Mouse (Mus musculus) liver, embryonic 14.5 days (tissue): ENCODE data around the gene Cds2. TPM values are rescaled to one million over a fixed set of nuclear protein-coding genes. Genes with fewer than 3 reads are reported as not detected.
"Not testable (repeated sequence)": the region's sequence is repeated elsewhere in the genome, so short reads cannot be mapped to it uniquely, and the experiment has no call there.

Experiments used
- ATAC-seq: fragments of 200-750 bp; cut with Nextera tagmentation; 2 replicates; pipeline ENCODE4 v1.8.0; 2017; ENCODE audit warnings: moderate number of reproducible peaks, mild to moderate bottlenecking, moderate library complexity; ENCODE audit not compliant: insufficient read depth
- DNase-seq, 3 experiments: peaks; one replicate each; pipeline ENCODE4 v3.0.0-alpha.2; 2012 to 2013; ENCODE audit warnings: low read depth in 3 of 3, low spot score in 3 of 3
- H3K27ac ChIP-seq: fragments of 300-500 bp; sonication (generic); 2 replicates; pipeline ENCODE4 v1.5.1; 2014; ENCODE audit warnings: moderate library complexity, mild to moderate bottlenecking, control low read depth, inconsistent platforms
- H3K27me3 ChIP-seq: fragments of 300-500 bp; sonication (generic); 2 replicates; pipeline ENCODE4 v1.6.1; 2014; ENCODE audit warnings: mild to moderate bottlenecking, low read length, moderate library complexity; ENCODE audit not compliant: control insufficient read depth, insufficient read depth
- H3K36me3 ChIP-seq: fragments of 300-500 bp; sonication (generic); replicated peaks from 2 replicates; pipeline ENCODE4 v1.6.1; 2014; ENCODE audit warnings: low read depth; ENCODE audit not compliant: control insufficient read depth, insufficient read depth
- H3K4me1 ChIP-seq, 2 experiments: fragments of 200-500 bp in 1 of 2; fragments of 300-500 bp in 1 of 2; sonication (generic) in 1 of 2; replicated peaks; 2 replicates each; pipeline ENCODE4 v1.6.1; 2012 to 2014; ENCODE audit warnings: antibody characterized with exemption in 1 of 2, inconsistent platforms in 1 of 2, low read length in 1 of 2; ENCODE audit not compliant: control insufficient read depth in 2 of 2, insufficient read depth in 2 of 2
- H3K4me2 ChIP-seq: fragments of 300-500 bp; sonication (generic); 2 replicates; pipeline ENCODE4 v1.6.1; 2014; ENCODE audit warnings: low read depth, mild to moderate bottlenecking, control low read depth, moderate library complexity
- H3K4me3 ChIP-seq, 2 experiments: fragments of 200-500 bp in 1 of 2; fragments of 300-500 bp in 1 of 2; sonication (generic) in 1 of 2; 2 replicates each; pipeline ENCODE4 v1.5.1; 2012 to 2014; ENCODE audit warnings: low read depth in 2 of 2, low read length in 2 of 2, mild to moderate bottlenecking in 2 of 2, control low read depth in 1 of 2, inconsistent platforms in 1 of 2, moderate library complexity in 1 of 2; ENCODE audit not compliant: insufficient read depth in 1 of 2
- H3K9ac ChIP-seq: fragments of 300-500 bp; sonication (generic); replicated peaks from 2 replicates; pipeline ENCODE4 v1.6.1; 2014; ENCODE audit warnings: mild to moderate bottlenecking, control low read depth, moderate library complexity
- H3K9me3 ChIP-seq: fragments of 300-500 bp; sonication (generic); 2 replicates; pipeline ENCODE4 v1.6.1; 2016; ENCODE audit warnings: low read length, mixed read lengths; ENCODE audit not compliant: control insufficient read depth
- CTCF ChIP-seq: IDR thresholded peaks from 2 replicates; pipeline ENCODE4 v1.5.1; 2016; ENCODE audit warnings: antibody characterized with exemption, low read depth, control low read depth
- EP300 ChIP-seq: IDR thresholded peaks from 2 replicates; pipeline ENCODE4 v1.6.1; 2016; ENCODE audit warnings: antibody characterized with exemption, low read depth
- WGBS: fragments of 180-500 bp; shearing (Covaris S2); extraction: QIAGEN DNeasy Blood & Tissue Kit; methylation state at CpG from one replicate; pipeline ENCODE4 v1.1.7; 2014; ENCODE audit not compliant: insufficient replicate concordance; 5-methylcytosine and 5-hydroxymethylcytosine counted together
- polyA plus RNA-seq, 2 experiments: library from polyadenylated mRNA; depleted of rRNA in 1 of 2; stranded (reverse) in 1 of 2; unstranded in 1 of 2; fragments of >200 nt; fragmentation: Nextera tagmentation in 1 of 2; extraction: Ambion mirVana in 1 of 2; gene quantifications; 2 replicates each; pipeline versions ENCODE4 v1.2.1 to v1.2.3; 2012 to 2014

The Cds2 gene
- polyA plus RNA-seq, 2 experiments, result 4.6 to 10.1 TPM

DNA sequence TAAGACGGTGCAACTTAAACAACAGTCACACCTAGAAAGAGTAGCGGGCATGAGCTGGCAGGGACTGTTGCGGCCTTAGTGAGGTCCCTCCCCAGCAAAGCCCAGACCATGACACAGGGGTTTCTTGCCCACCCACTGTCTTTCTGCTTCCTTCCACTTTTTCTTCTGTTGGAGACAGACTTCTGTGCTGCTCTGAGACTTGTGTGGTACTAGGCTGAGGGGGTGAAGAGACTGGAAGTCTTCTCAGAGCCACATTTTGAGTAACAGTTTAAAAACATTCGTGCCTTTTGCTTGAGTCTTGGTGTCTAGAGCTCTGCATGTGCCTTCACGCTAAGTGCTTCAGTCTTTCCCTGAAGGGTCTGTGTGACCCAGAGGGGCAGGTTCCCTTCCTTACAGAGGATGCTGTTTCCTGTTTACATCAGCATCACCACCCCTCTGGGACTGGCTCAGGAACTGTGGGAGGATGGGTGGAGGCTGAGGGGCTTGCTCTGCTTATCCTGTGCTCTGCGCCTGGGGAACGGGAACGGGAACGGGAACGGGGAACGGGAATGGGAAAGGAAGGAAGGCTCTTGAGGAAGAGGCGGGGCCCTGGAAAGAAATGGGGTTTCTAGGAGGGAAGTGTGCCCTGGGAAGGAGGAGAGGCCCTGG, 21.7 kb downstream of the Cds2 start:
- no peak overlapping the region for H3K4me2 ChIP-seq
- TF ChIP-seq CTCF (no peak), EP300 (no peak)

DNA sequence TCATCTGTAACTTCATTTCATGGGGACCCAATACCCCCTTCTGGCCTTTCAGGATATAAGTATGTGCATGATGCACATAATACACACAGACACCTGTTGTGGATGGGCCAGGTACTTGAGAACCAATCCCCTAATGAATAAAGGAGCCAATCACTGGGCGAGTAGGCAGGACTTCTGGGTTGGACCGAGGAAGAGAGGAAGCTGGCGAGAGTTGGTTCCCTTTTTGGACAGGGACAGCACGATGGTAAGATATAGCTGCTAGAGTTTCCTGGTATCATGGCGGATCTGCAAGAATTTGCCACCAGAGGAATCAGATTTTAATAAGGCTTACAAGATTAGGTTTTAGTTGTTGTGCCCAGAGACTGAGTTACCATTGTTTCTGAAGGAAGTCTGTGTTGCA, 22.8 kb downstream of the Cds2 start:
- H3K4me1 ChIP-seq, result peaks cover 6 to 20% of the 10 kb centered on the region in 2 experiments; a peak in 3 of 4 replicates
- H3K4me3 ChIP-seq, H3K36me3 ChIP-seq, ATAC-seq, H3K9me3 ChIP-seq, H3K27me3 ChIP-seq, H3K27ac ChIP-seq, H3K9ac ChIP-seq, DNase-seq, H3K4me2 ChIP-seq: not testable (repeated sequence)
- 50% methylated on average over 5 of the region's 5 CpGs for WGBS

More for the DNA sequence above, 21.7 kb downstream of the Cds2 start:
- H3K36me3 ChIP-seq, result no peaks in the 10 kb centered on the region
- peaks cover 6 to 20% of the 10 kb centered on the region in 2 experiments; a peak in 3 of 4 replicates for H3K4me1 ChIP-seq
- H3K27ac ChIP-seq, result no peak overlapping the region
- H3K27me3 ChIP-seq, result no peaks in the 10 kb centered on the region
- no peak overlapping the region for H3K4me3 ChIP-seq
- no peaks in the 10 kb centered on the region for H3K9me3 ChIP-seq
- H3K9ac ChIP-seq, result no peak overlapping the region
- WGBS, result 46% methylated on average over 12 of the region's 12 CpGs
- no peak for DNase-seq
- peak; percentile 56 for ATAC-seq

DNA sequence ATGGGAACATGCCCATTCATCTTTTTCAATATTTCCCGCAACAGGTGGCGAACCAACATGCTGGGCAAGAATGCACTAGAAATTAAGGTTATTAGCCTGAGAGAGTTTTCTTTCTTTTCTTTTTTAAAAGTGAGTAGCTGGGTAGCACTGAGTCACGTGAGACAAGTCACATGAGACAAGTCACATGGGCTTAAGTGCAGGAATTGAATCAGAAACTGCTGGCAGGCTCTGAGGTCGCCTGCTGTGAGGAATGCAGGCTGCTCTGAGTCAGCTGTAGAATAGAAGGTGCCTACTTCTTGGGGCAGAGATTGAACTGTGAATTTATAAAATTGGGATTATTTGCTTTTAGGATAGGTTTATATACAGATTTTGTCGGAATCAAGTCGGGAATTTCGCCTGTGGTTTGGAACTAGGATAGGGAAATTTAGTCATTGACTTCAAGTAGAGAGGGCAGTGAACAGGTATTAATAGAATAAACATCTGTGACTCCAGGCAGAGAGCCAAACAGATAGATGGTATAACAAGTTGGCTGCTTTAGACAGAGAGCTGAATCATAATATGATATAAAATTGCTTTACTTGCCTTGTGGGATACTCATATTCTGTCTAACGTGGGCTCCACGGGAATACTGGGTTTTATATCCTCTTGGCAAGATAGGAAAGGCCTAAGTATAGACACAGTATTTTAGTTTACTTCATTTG, 23.6 kb downstream of the Cds2 start:
- Histone ChIP-seq H3K9me3 (no peaks in the 10 kb centered on the region), H3K4me2 (no peak overlapping the region), H3K27ac (no peak overlapping the region), H3K4me1 (peaks cover 6 to 21% of the 10 kb centered on the region in 2 experiments; a peak in 3 of 4 replicates), H3K4me3 (no peak overlapping the region), H3K27me3 (no peaks in the 10 kb centered on the region), H3K36me3 (no peaks in the 10 kb centered on the region), H3K9ac (no peak overlapping the region)
- no peak for DNase-seq
- WGBS, result 77% methylated on average over 9 of the region's 9 CpGs
- no peak for ATAC-seq
- TF ChIP-seq CTCF (no peak), EP300 (no peak)

DNA sequence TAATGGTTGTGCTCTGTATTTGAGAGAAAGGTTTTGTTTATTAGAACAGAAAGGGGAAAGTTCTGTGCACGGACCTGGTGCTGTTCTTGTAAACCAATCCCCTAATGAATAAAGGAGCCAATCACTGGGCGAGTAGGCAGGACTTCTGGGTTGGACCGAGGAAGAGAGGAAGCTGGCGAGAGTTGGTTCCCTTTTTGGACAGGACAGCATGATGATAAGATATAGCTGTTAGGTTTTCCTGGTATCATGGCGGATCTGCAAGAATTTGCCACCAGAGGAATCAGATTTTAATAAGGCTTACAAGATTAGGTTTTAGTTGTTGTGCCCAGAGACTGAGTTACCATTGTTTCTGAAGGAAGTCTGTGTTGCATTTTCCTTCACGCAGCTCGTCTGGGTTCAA, 26.3 kb downstream of the Cds2 start:
- not testable (repeated sequence) for H3K9me3 ChIP-seq, H3K4me1 ChIP-seq, DNase-seq, H3K36me3 ChIP-seq, H3K4me3 ChIP-seq, ATAC-seq, H3K27me3 ChIP-seq, H3K4me2 ChIP-seq, H3K9ac ChIP-seq, H3K27ac ChIP-seq
- 21% methylated on average over 5 of the region's 7 CpGs for WGBS

DNA sequence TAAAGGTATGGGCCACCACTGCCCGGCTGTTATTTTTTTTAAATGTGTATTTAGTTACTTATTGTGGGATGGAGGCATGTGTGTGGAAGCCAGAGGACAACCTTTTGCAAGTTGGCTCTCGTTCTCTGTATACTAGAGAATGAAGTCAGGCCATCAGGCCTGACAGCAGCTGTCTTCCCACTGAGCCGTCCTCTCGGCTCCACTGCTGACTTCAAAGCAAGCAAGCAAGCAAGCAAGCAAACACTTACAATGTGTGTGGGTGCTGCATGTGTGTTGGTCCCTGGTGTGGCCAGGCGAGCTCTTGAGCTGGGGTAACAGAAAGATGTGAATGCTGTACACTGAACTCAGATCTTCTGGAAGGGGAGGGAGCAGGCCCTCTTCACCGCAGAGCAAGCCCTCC, 27.9 kb downstream of the Cds2 start:
- H3K9me3 ChIP-seq, result no peaks in the 10 kb centered on the region
- H3K9ac ChIP-seq, result no peak overlapping the region
- H3K36me3 ChIP-seq, result peaks cover 2% of the 10 kb centered on the region; the same call in 1 of the 2 replicates
- DNase-seq (no peak), ATAC-seq (no peak)
- peaks cover 0 to 9% of the 10 kb centered on the region in 2 experiments; a peak in 2 of 4 replicates for H3K4me1 ChIP-seq
- no peak overlapping the region for H3K4me2 ChIP-seq
- WGBS, result 71% methylated on average over 6 of the region's 6 CpGs
- TF ChIP-seq EP300 (no peak), CTCF (no peak)
- H3K27me3 ChIP-seq, result no peaks in the 10 kb centered on the region
- H3K4me3 ChIP-seq, result no peak overlapping the region
- no peak overlapping the region for H3K27ac ChIP-seq
